Mouse (Mus musculus): ENCODE results near the gene Cd3eap.

GRCm38 (mm10) chr7:19354991-19355390 is 4.3 kb downstream of the Cd3eap start:
- TF ChIP-seq CTCF (IDR thresholded peaks at IDR 0.05; ENCODE audit: low read depth, low read length) (no peak), POLR2A (IDR thresholded peaks at IDR 0.05; ENCODE audit: insufficient read depth, low read length) (no peak), EP300 (IDR thresholded peaks at IDR 0.05; ENCODE audit: insufficient read depth, low read depth, low read length) (no peak)

All from ES-Bruce4 (cell line).